Mouse (Mus musculus) c-Kit-positive CD71-negative TER-119-negative erythroid progenitor cells, embryonic 14.5 days (primary cell): ENCODE measurements around the gene Stom.

Source experiments
- DNase-seq: peaks from one replicate; pipeline ENCODE4 v3.0.0-alpha.2; 2013; ENCODE audit warnings: low read depth

The Stom gene

DNA sequence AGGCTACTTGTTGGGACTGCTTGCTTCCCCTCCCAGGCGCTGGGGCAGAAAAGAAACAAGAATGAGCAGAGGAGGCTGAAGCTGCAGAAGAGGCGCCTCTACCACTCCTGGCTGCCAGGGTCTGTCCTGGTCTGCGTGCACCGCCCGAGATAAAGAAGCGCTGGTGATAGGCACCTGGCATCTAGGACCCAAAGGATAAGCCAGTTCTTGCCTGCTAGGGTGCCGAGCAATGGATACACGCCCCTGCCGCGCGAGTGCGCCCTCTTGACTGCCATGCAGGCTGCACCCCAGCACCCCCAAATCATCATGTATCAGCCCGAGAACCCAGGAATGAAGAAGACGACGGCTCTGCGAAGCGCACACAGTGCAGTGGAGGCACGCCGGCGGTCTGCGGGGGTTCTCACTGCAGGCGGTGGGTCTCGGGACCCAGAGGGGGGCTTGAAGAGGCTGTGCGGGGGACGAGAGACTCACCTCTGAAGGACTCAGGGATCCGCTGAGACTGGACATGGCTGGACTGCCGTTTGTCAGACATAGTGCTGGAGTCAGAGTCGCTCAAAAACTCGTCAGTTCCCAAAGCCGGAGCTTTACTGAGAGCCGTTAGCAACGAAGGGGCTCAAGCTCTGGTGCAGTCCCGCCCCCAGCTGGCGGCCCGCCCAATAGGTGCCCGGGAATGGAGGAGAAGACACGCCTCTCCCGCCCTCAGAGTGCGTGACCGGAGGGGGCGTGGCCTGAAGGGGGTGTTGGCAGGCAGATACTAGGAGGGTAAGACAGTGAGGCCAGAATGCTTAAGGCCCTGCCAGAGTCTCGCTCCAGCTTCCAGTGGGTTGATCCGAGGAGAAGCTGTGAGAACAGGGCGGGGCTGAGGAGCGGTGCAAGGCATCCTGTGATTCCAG is at the start of gene Stom:
TSS of gene Stom (minus strand) at position 589 of the 893 bp plus-strand sequence.
- peak; percentile 99 for DNase-seq

GRCm38 (mm10) chr2:35385441-35385871 is 48.7 kb upstream of the Stom start:
- DNase-seq = no peak

DNA sequence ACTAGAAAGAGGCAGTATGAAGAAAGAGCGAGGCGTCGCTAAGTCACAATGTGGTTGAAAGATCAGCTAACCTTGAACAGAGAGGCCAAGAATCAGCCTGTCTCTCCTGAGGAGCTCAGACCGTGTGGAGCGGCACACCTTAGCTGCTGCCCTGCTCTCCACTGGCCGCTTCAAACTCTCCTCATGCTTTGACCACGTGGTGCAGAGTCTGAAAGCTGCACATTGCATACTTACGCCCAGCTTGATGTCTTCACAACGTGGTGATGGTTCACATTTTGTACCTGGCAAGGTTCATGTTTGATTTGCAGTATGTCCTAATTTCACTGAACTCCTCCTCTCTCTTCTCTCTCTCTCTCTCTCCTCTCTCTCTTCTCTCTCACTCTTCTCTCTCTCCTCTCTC is 42.5 kb upstream of the Stom start:
- no peak for DNase-seq

- no peak for DNase-seq
Measured at GRCm38 (mm10) chr2:35377600-35377999, 40.8 kb upstream of the Stom start.

- DNase-seq = peak; percentile 45
Measured at GRCm38 (mm10) chr2:35373003-35373402, 36.2 kb upstream of the Stom start.

DNA sequence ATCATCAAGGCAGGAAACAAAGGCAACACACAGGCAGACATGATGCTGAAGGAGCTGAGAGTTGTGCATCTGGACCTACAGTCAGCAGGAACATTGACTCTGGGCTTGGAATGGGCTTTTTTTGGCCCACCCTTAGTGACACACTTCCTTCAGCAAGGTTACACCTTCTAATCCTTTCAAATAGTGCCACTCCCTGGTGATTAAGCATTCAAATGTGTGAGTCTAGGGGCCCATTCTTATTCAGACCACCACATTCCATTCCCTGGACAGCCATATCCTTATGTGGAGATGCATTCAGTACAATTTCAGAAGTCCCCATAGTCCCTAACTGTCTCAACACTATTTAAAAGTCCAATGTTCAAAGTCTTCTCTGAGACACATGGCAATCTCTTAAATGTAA is 33.9 kb upstream of the Stom start:
- no peak for DNase-seq

DNA sequence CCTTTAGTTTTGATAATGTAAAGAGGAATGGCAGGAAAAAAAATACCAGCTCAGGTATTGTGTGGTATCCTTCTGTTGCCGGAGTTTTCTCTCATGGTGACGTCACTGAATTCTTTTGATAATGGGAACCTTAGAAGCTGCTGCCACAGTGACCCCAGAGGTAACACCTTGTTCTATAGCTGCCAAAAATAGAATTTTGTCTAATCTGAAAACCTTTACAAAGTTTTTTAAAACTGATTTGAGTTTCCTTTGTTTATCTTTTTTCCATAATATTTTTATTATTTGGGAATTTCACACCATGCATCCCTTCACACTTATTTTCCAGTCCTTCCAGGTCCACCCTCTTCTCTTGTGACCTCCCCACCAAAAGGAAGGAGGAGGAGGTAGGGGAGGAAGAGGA is 30.9 kb upstream of the Stom start, which contains the start of gene 4930568D16Rik:
TSS of gene 4930568D16Rik (minus strand) at position 101 of the 400 bp plus-strand sequence.
- no peak for DNase-seq

GRCm38 (mm10) chr2:35349184-35349583 is 12.4 kb upstream of the Stom start:
- DNase-seq = no peak

DNA sequence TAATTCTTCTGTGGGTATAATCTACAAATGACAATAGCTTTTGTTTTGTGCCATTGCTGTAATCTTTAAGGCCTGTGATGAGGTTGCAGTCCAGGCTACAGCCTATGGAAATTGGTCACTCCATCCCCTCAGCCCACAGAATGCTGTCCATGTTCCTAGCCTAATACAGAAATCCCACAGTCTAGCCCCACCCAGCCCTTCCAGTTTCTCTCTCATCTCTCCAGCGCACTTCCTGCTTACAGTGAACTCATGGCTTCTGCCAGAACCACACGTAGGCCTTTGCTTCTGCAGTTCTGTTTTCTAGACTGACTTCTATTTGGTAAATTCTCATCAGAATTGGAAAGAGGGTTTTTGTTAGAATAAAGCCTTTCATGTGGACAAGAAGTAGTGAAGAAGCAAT is 9.2 kb upstream of the Stom start:
- DNase-seq = no peak

DNA sequence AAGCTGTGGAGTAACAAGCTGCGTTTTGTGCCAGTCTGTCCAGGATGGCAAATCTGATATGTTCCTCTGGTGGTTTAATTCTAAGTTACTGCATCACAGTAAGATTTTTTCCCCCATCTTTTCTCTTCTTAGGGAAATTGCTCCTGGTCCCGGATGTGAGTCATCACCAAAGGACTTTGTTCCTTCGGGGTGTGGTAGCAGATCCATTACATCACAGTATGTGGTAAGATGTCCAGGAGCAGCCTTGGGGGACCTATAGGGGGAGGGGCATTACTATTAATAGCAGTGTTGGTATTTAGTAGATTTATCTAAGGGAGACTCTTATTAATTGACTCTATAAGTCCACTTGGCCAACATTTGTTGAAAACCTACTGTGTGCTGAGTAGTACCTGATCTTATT is 5.8 kb upstream of the Stom start:
- DNase-seq = no peak

DNA sequence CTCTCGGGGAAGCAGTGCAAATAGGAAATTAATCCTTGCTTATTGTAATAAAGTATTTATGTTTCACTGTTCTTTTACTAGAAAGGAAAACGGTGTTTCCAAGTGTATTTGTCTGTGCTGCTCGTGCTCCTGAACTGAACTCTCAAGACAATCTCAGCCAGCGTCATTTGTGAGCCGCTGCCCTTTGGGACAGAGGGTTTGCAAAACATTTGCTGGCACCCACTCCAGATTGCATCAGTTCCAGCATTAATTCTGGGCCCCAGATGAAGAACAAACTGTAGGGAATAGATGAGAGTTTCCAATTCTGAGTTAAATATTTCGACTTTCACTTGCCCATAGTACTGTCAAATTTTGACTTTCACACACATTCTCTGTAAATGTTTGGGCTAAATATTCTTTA is 1.9 kb upstream of the Stom start:
- DNase-seq = no peak

DNA sequence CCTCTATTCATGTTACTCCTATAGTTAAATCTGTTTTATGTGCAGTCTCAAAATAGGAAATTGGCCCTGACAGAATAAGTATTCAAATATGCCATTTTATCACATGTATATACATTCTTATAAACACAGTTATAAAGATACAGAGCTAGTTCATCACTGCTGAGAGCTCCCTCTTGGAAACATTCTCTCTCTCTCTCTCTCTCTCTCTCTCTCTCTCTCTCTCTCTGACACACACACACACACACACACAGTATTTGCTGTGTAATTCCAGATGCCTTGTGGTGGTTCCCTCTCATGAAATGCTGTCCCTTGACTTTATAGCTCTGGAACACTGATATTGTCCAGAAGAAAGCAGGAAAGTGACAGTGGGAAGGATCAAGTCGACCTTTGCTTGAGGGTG is 1.3 kb upstream of the Stom start:
- DNase-seq = no peak

GRCm38 (mm10) chr2:35337419-35337818 is 643 bp upstream of the Stom start:
- no peak for DNase-seq

GRCm38 (mm10) chr2:35335620-35336019 is 1.2 kb downstream of the Stom start:
- no peak for DNase-seq

DNA sequence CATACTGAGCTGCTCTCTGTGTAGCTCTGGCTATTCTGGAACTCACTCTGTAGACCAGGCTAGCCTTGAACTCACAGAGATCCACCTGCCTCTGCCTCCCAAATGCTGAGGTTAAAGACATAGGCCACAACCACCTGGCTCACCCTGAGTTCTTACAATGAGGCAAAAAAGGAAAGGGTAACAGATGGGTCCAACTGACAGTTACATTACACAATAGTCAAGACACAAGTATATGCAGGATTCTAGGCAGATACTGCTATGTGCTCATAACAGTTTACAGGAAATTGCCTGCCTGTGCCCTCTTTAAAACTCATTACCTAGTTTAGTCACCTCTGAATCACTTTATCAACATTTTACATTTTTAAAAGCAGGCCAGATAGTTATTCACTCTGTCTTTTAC is 3.1 kb downstream of the Stom start:
- DNase-seq = no peak

- DNase-seq = no peak
Measured at GRCm38 (mm10) chr2:35331205-35331604, 5.6 kb downstream of the Stom start.

- no peak for DNase-seq
Measured at GRCm38 (mm10) chr2:35329061-35329460, 7.7 kb downstream of the Stom start.

GRCm38 (mm10) chr2:35328064-35328792 is 8.5 kb downstream of the Stom start:
- DNase-seq = no peak

GRCm38 (mm10) chr2:35327583-35327982 is 9.2 kb downstream of the Stom start:
- DNase-seq = no peak

GRCm38 (mm10) chr2:35326931-35327330 is 9.8 kb downstream of the Stom start:
- no peak for DNase-seq

DNA sequence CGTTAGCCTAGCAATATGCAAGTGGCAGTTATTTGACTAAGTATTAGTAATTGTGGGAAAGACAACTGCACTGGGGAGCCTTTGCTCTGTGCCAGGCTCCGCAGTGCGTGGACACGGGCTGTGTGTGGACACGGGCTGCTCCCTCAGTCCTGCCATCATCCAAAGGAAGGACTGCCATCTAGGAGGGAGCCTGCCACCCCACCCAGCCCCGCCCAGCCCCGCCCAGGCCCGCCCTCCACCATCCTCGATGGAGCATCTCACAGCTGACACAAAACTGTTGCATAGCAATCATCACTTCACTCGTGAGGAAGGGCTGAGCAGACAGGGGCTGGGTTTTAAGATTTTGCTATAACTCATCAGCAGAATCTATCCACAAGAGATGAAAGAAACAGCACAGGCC is 10.8 kb downstream of the Stom start:
- DNase-seq = no peak

- no peak for DNase-seq
Measured at GRCm38 (mm10) chr2:35322404-35323164, 14.2 kb downstream of the Stom start.
